Mouse (Mus musculus) forebrain, embryonic 10.5 days (tissue): ENCODE measurements around the gene Grhl3. TPM values are rescaled to one million over a fixed set of nuclear protein-coding genes. Genes with fewer than 3 reads are reported as not detected.

Experiments
- DNase-seq: peaks from one replicate; pipeline ENCODE4 v3.0.0-alpha.2; 2017; ENCODE audit warnings: low spot score; ENCODE audit errors: extremely low spot score
- H3K27ac ChIP-seq: fragments of 300-500 bp; sonication (generic); 2 replicates; pipeline ENCODE4 v1.5.1; 2016; ENCODE audit warnings: mild to moderate bottlenecking
- H3K27me3 ChIP-seq: fragments of 300-500 bp; sonication (generic); 2 replicates; pipeline ENCODE4 v1.6.1; 2016; ENCODE audit warnings: mild to moderate bottlenecking; ENCODE audit not compliant: poor library complexity, severe bottlenecking
- H3K36me3 ChIP-seq: fragments of 300-500 bp; sonication (generic); replicated peaks from 2 replicates; pipeline ENCODE4 v1.6.1; 2016; ENCODE audit warnings: mild to moderate bottlenecking, moderate library complexity
- H3K4me1 ChIP-seq: fragments of 300-500 bp; sonication (generic); 2 replicates; pipeline ENCODE4 v1.6.1; 2016
- H3K4me3 ChIP-seq: fragments of 300-500 bp; sonication (generic); 2 replicates; pipeline ENCODE4 v1.5.1; 2016; ENCODE audit warnings: mild to moderate bottlenecking, moderate library complexity
- H3K9me3 ChIP-seq: fragments of 300-500 bp; sonication (generic); 2 replicates; pipeline ENCODE4 v1.6.1; 2016; ENCODE audit warnings: mild to moderate bottlenecking, moderate library complexity
- WGBS: fragments of 180-500 bp; shearing (Covaris S2); methylation state at CpG from one replicate; pipeline ENCODE4 v1.1.7; 2016; 5-methylcytosine and 5-hydroxymethylcytosine counted together
- polyA plus RNA-seq: library from polyadenylated mRNA; unstranded; fragments of >200 nt; fragmentation: Nextera tagmentation; extraction: Ambion mirVana; gene quantifications from 2 replicates; pipeline ENCODE4 v1.2.1, GENCODE M21; 2016

Grhl3 gene
- polyA plus RNA-seq, 1 experiment from 2014 or later, result 3.4 TPM

DNA sequence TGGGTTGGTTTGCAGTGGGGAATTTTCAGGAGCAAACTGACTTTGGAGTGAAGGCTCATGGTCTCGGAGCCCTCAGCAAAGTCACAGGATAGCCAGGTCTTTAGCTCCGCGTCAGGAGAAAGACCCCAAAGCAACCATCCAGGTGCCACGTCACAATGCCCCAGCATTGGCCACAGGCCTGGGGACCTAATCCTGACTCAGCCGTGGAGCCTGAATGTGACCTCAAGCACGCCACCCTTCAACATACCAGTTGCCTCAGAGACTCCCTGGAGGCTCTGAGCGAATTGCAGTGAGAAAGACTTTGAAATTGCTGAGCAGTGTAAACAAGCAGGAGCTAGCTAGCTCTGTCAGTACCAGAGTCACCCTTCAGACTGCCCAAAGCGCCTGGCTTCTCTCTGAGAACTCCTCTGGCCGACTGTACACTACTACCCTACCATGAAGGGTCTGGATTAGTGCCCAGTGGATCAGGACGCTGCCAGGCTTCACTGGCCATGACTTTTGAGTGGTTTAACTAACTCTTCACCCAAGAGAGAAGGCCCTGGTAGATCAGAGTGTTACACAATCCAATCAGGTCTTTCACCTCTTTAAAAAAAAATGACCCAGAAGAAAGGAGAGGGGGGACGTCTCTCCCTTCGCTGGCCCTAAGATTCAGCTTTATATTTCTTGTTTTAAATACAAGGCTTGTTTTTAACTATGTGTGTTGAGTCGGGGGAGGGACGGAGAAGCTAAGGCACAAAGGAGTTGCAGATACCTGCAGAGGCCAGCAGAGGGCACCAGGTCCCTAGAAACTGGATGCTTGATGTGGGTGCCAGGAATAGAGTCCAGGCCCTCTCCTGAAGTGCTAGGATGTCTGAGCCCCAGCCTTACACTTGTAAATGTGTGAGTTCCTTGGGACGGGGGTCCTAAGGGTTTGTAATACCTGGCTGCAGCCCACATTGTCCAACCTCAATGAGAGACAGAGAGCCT lies 56.8 kb downstream of the Grhl3 start:
- Histone ChIP-seq H3K4me1 (peaks cover 27% of the 10 kb centered on the region), H3K4me3 (no peak overlapping the region), H3K27me3 (peaks cover 30% of the 10 kb centered on the region), H3K27ac (peak overlapping the region; percentile 36; the same call in 1 of the 2 replicates), H3K9me3 (no peaks in the 10 kb centered on the region), H3K36me3 (no peaks in the 10 kb centered on the region)
- WGBS, result 55% methylated on average over 15 of the region's 15 CpGs
- DNase-seq, result peak; percentile 56

- Histone ChIP-seq H3K9me3 (no peaks in the 10 kb centered on the region), H3K27me3 (peaks cover 28% of the 10 kb centered on the region), H3K4me1 (peaks cover 27% of the 10 kb centered on the region), H3K4me3 (no peak overlapping the region), H3K27ac (no peak overlapping the region), H3K36me3 (no peaks in the 10 kb centered on the region)
- WGBS, result 67% methylated on average over 14 of the region's 14 CpGs
- DNase-seq, result no peak
Observed at GRCm38 (mm10) chr4:135514925-135515324, 58.5 kb downstream of the Grhl3 start.

- no peak for DNase-seq
- peaks cover 38% of the 10 kb centered on the region for H3K27me3 ChIP-seq
- no peak overlapping the region for H3K27ac ChIP-seq
- no peak overlapping the region for H3K4me3 ChIP-seq
- peaks cover 32% of the 10 kb centered on the region for H3K4me1 ChIP-seq
- WGBS, result 89% methylated on average over 7 of the region's 7 CpGs
- H3K36me3 ChIP-seq, result no peaks in the 10 kb centered on the region
- no peaks in the 10 kb centered on the region for H3K9me3 ChIP-seq
Observed at GRCm38 (mm10) chr4:135513865-135514264, 59.6 kb downstream of the Grhl3 start.

GRCm38 (mm10) chr4:135509515-135509914 lies 63.9 kb downstream of the Grhl3 start:
- no peaks in the 10 kb centered on the region for H3K36me3 ChIP-seq
- H3K27ac ChIP-seq, result no peak overlapping the region
- H3K9me3 ChIP-seq, result no peaks in the 10 kb centered on the region
- DNase-seq, result no peak
- no peak overlapping the region for H3K4me3 ChIP-seq
- H3K27me3 ChIP-seq, result peaks cover 33% of the 10 kb centered on the region
- peaks cover 21% of the 10 kb centered on the region for H3K4me1 ChIP-seq
- WGBS, result 71% methylated on average over 12 of the region's 12 CpGs

DNA sequence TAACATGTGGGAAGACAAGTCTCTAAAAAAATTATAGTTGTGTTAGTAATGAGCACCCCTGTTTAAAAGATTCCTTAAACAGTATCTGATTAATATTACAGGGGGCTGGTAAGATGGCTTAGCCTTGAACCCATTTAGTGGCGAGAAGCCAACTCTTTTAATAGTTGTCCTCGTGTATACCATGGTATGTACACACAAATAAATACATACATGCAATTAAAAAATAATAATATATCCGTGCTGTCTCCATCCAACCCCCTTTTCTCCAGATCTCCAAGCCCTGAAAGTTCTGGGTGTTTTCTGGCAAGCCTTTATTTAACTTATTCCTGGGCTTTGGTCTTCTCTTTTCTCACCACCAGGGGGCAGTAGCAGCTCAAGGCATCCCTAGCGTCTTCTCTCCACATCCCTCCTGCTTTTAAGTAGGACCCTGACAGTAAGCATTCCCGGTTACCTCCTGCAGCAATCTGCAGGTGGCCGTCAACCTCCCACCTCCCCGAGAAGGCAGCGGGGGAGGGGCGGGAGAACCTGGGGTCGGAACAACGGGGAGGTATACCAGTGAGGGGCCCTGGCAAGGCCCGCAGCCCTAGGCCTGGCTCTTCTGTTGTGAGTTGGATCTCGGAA lies 64.9 kb downstream of the Grhl3 start:
- Histone ChIP-seq H3K9me3 (no peaks in the 10 kb centered on the region), H3K4me3 (peak overlapping the region; percentile 39), H3K27me3 (peaks cover 33% of the 10 kb centered on the region), H3K4me1 (peaks cover 17% of the 10 kb centered on the region), H3K36me3 (no peaks in the 10 kb centered on the region), H3K27ac (peak overlapping the region; percentile 72)
- WGBS, result 13% methylated on average over 13 of the region's 13 CpGs
- DNase-seq, result peak; percentile 86

DNA sequence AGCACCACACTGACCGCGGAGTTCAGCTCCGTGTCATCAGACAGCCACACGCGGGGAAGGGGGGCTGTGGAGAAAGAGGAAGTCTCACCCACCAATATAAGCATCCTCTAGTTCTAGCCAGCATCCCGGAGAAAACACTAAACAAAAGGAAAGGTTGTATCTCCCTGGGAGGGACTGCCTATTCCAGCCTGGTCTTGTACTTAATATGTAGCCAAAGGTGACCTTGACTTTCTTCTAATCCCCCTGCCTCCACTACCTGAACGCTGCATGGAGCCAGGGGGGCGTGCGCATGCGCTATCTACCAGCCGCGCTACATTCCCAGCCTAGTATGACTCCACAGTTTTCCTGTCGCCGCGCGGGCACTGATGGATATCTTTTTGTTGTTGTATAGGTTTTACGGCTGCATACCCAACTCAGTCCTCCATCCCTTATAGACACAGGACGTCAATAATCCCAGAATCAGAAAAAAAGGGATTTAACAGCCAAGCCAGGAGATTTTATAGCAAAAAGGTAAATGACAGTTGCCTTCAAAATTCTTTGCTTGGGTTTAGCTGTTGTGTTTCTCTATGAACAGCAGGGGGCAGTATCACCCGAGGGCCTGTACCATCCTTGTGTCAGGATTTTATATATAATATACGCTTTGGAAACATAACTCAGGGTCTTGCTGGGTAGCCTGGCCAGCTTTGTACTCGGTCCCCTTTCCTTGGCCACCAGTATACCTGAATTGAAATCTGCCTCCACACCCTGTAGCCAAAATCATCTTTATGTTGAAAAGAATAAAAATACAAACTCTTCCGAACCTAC lies 65.7 kb downstream of the Grhl3 start:
- H3K36me3 ChIP-seq, result no peaks in the 10 kb centered on the region
- H3K4me3 ChIP-seq, result peak overlapping the region; percentile 42
- peaks cover 33% of the 10 kb centered on the region for H3K27me3 ChIP-seq
- H3K4me1 ChIP-seq, result peaks cover 17% of the 10 kb centered on the region
- peak; percentile 62 for DNase-seq
- H3K27ac ChIP-seq, result peak overlapping the region; percentile 41; the same call in 1 of the 2 replicates
- no peaks in the 10 kb centered on the region for H3K9me3 ChIP-seq
- 18% methylated on average over 22 of the region's 22 CpGs for WGBS

GRCm38 (mm10) chr4:135505794-135506193 lies 67.6 kb downstream of the Grhl3 start:
- WGBS, result 83% methylated on average over 11 of the region's 11 CpGs
- Histone ChIP-seq H3K27ac (no peak overlapping the region), H3K9me3 (peaks cover 5% of the 10 kb centered on the region), H3K4me3 (no peak overlapping the region), H3K36me3 (no peaks in the 10 kb centered on the region), H3K27me3 (peaks cover 21% of the 10 kb centered on the region), H3K4me1 (peaks cover 17% of the 10 kb centered on the region)
- no peak for DNase-seq

DNA sequence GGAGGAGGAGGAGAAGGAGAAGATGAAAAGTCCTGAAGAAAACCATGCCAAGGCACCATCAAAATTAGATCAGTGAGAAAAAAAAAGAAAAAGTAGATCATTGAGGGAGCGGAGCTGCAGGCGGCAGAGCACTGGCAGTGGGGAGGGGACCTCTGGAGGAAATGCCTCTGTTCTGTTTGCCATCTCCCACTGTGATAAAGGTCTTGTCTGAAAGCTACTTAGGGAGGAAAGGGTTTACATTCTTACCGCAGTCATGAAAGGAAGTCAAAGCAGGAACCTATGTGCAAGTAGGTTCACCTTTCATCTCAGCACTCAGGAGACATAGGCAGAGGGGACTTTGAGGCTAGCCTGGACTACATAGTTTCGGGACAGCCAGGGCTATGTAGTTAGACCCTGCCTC lies 71.8 kb downstream of the Grhl3 start:
- 55% methylated on average over 4 of the region's 4 CpGs for WGBS
- Histone ChIP-seq H3K27me3 (no peaks in the 10 kb centered on the region), H3K36me3 (no peaks in the 10 kb centered on the region), H3K4me3 (no peak overlapping the region), H3K27ac (no peak overlapping the region), H3K9me3 (peaks cover 10% of the 10 kb centered on the region), H3K4me1 (no peaks in the 10 kb centered on the region)
- DNase-seq, result no peak

GRCm38 (mm10) chr4:135499831-135500230 lies 73.6 kb downstream of the Grhl3 start:
- 84% methylated on average over 3 of the region's 3 CpGs for WGBS
- DNase-seq, result no peak
- Histone ChIP-seq H3K4me1 (peaks cover 14% of the 10 kb centered on the region), H3K9me3 (peaks cover 10% of the 10 kb centered on the region), H3K4me3 (no peak overlapping the region), H3K36me3 (no peaks in the 10 kb centered on the region), H3K27me3 (peaks cover 5% of the 10 kb centered on the region; the same call in 1 of the 2 replicates), H3K27ac (no peak overlapping the region)

DNA sequence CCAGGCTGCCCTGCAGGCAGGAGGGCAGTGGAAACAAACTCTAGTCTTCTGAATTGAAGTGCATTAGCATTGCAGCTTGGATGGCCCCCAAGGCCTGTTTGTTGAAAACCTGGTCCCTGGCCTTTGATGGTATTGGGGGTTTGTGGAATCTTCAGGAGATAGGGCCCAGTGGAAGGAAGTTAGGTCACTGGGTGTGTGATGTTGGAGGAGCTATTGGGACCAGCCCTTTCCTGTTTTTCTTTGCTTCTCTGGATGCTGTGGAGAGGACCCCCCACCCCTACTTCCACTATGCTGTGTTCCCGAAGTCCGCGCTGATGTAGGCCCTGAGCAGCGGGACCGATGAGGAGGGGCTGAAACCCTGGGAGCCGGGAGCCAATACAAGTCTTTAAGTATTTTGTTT lies 75.3 kb downstream of the Grhl3 start:
- H3K9me3 ChIP-seq, result peaks cover 10% of the 10 kb centered on the region
- WGBS, result 82% methylated on average over 6 of the region's 6 CpGs
- DNase-seq, result no peak

DNA sequence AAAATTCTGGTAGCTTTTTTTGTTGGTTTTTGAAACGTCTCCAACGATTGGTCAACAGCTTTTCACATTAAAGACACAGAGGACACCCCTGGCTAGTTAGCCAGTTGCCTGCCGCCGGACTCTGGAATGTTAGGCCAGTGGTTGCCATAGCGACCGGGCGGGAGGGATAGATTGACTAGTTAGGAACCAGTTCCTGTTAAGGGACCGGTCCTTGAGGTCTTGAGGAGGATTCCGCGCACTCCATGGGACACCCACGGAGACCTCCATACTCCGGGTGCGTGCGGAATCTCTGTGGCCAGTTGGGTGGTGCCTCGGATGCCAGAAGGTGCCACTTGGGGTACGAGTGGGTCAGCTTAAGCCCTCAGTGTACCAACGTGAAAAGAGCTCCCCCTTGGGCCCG lies 77.6 kb downstream of the Grhl3 start:
- peak; percentile 83 for DNase-seq

More for the DNA sequence above, 75.3 kb downstream of the Grhl3 start:
- H3K27me3 ChIP-seq, result peaks cover 5% of the 10 kb centered on the region; the same call in 1 of the 2 replicates
- peaks cover 24% of the 10 kb centered on the region for H3K4me1 ChIP-seq
- H3K36me3 ChIP-seq, result no peaks in the 10 kb centered on the region
- no peak overlapping the region for H3K27ac ChIP-seq
- H3K4me3 ChIP-seq, result no peak overlapping the region

GRCm38 (mm10) chr4:135495397-135495791 lies 78.0 kb downstream of the Grhl3 start:
- Histone ChIP-seq H3K27me3 (peaks cover 5% of the 10 kb centered on the region; the same call in 1 of the 2 replicates), H3K36me3 (no peaks in the 10 kb centered on the region), H3K4me1 (peaks cover 29% of the 10 kb centered on the region), H3K27ac (no peak overlapping the region; the same call in 1 of the 2 replicates), H3K9me3 (peaks cover under 1% of the 10 kb centered on the region; the same call in 1 of the 2 replicates), H3K4me3 (peak overlapping the region; percentile 79)
- DNase-seq, result no peak
- 14% methylated on average over 9 of the region's 9 CpGs for WGBS

More for the DNA sequence above, 77.6 kb downstream of the Grhl3 start:
- Histone ChIP-seq H3K4me3 (peak overlapping the region; percentile 79), H3K27me3 (peaks cover 5% of the 10 kb centered on the region; the same call in 1 of the 2 replicates), H3K27ac (no peak overlapping the region), H3K36me3 (no peaks in the 10 kb centered on the region), H3K4me1 (peaks cover 28% of the 10 kb centered on the region), H3K9me3 (peaks cover 5% of the 10 kb centered on the region)
- WGBS, result 10% methylated on average over 18 of the region's 18 CpGs
